Mouse (Mus musculus) left cerebral cortex, postnatal 14 days (tissue): ENCODE measurements at regions not wholly inside any gene's neighbourhood (a gene's known extent, or its start where the extent isn't known, plus 50 kb on each side); places are given as distances from the start of the nearest gene placed in this dataset.

Experiments
- DNase-seq, 2 experiments: peaks; one replicate each; pipeline ENCODE4 v3.0.0; 2021 to 2022; ENCODE audit warnings: low spot score in 2 of 2, mixed read lengths in 1 of 2
- intact Hi-C: fragments of 180-260 bp; cut with DNase I; formaldehyde crosslinking; loops from one replicate; pipeline ENCODE4 v1.15.1; 2025

GRCm38 (mm10) chr16:5829071-5829470, 56.1 kb upstream of the Rbfox1 start:
- intact Hi-C loops: no loop called here
- no peak for DNase-seq

- DNase-seq: no peak
- intact Hi-C loops: no loop called here
These were observed 61.8 kb upstream of the Rbfox1 start for GRCm38 (mm10) chr16:5823316-5823715.

GRCm38 (mm10) chr16:5817166-5817565, 68.0 kb upstream of the Rbfox1 start:
- no peak for DNase-seq
- intact Hi-C loops: no loop called here

- DNase-seq: no peak
- intact Hi-C loops: no loop called here
These were observed 72.8 kb upstream of the Rbfox1 start for GRCm38 (mm10) chr16:5812245-5812820.

GRCm38 (mm10) chr16:5811654-5811992, 73.5 kb upstream of the Rbfox1 start:
- no peak for DNase-seq
- intact Hi-C loops: no loop called here

GRCm38 (mm10) chr16:5810986-5811653, 74.0 kb upstream of the Rbfox1 start:
- DNase-seq: no peak
- intact Hi-C loops: no loop called here

GRCm38 (mm10) chr16:5798188-5798587, 87.0 kb upstream of the Rbfox1 start:
- intact Hi-C loops: no loop called here
- no peak for DNase-seq

- DNase-seq: no peak
- intact Hi-C loops: no loop called here
These were observed 92.9 kb upstream of the Rbfox1 start for GRCm38 (mm10) chr16:5792216-5792615.

GRCm38 (mm10) chr16:5790161-5790560, 95.0 kb upstream of the Rbfox1 start:
- intact Hi-C loops: no loop called here
- DNase-seq: no peak

GRCm38 (mm10) chr16:5787206-5787605, 97.9 kb upstream of the Rbfox1 start:
- DNase-seq: peak; percentile 5 to 24
- intact Hi-C loops: no loop called here

- peak; percentile 63 to 79 for DNase-seq
- intact Hi-C loops: no loop called here
These were observed 118.3 kb upstream of the Rbfox1 start for GRCm38 (mm10) chr16:5766771-5767421.

GRCm38 (mm10) chr16:5765143-5765542, 120.0 kb upstream of the Rbfox1 start:
- intact Hi-C loops: no loop called here
- no peak for DNase-seq

- DNase-seq: peak in 1 of 2 experiments; percentile 73
These were observed 124.3 kb upstream of the Rbfox1 start for GRCm38 (mm10) chr16:5760821-5761220.

GRCm38 (mm10) chr16:5759021-5759420, 126.1 kb upstream of the Rbfox1 start:
- intact Hi-C loops: no loop called here
- DNase-seq: no peak

More at GRCm38 (mm10) chr16:5760821-5761220, 124.3 kb upstream of the Rbfox1 start:
- intact Hi-C loops: no loop called here

GRCm38 (mm10) chr16:5742716-5743507, 142.2 kb upstream of the Rbfox1 start:
- DNase-seq: no peak
- intact Hi-C loops: no loop called here

- DNase-seq: peak; percentile 43 to 68
These were observed 144.4 kb upstream of the Rbfox1 start for GRCm38 (mm10) chr16:5740776-5741175.

GRCm38 (mm10) chr16:5733608-5734007, 151.5 kb upstream of the Rbfox1 start:
- intact Hi-C loops: no loop called here
- DNase-seq: no peak

More at GRCm38 (mm10) chr16:5740776-5741175, 144.4 kb upstream of the Rbfox1 start:
- intact Hi-C loops: no loop called here

GRCm38 (mm10) chr16:5722506-5722905, 162.6 kb upstream of the Rbfox1 start:
- DNase-seq: no peak
- intact Hi-C loops: no loop called here

- intact Hi-C loops: no loop called here
- no peak for DNase-seq
These were observed 171.7 kb upstream of the Rbfox1 start for GRCm38 (mm10) chr16:5713476-5713875.

GRCm38 (mm10) chr16:5709831-5710230, 175.3 kb upstream of the Rbfox1 start:
- intact Hi-C loops: no loop called here
- DNase-seq: no peak
